Mouse (Mus musculus) midbrain, embryonic 15.5 days (tissue): ENCODE results near the gene Alkbh2. TPM values are rescaled to one million over a fixed set of nuclear protein-coding genes. Genes with fewer than 3 reads are reported as not detected.

Experiments used
- ATAC-seq: fragments of 200-750 bp; cut with Nextera tagmentation; replicated peaks from 2 replicates; pipeline ENCODE4 v1.8.0; 2017; ENCODE audit warnings: moderate TSS enrichment
- H3K27ac ChIP-seq: fragments of 300-500 bp; sonication (generic); 2 replicates; pipeline ENCODE4 v1.5.1; 2015; ENCODE audit warnings: mild to moderate bottlenecking, inconsistent platforms
- H3K27me3 ChIP-seq: fragments of 300-500 bp; sonication (generic); replicated peaks from 2 replicates; pipeline ENCODE4 v1.6.1; 2015; ENCODE audit warnings: inconsistent platforms
- H3K36me3 ChIP-seq: fragments of 300-500 bp; sonication (generic); replicated peaks from 2 replicates; pipeline ENCODE4 v1.6.1; 2015; ENCODE audit warnings: inconsistent platforms
- H3K4me1 ChIP-seq: fragments of 300-500 bp; sonication (generic); 2 replicates; pipeline ENCODE4 v1.6.1; 2015; ENCODE audit warnings: inconsistent platforms
- H3K4me2 ChIP-seq: fragments of 300-500 bp; sonication (generic); 2 replicates; pipeline ENCODE4 v1.6.1; 2015; ENCODE audit warnings: inconsistent platforms, mild to moderate bottlenecking, moderate library complexity
- H3K4me3 ChIP-seq: fragments of 300-500 bp; sonication (generic); 2 replicates; pipeline ENCODE4 v1.5.1; 2015; ENCODE audit warnings: mild to moderate bottlenecking, inconsistent platforms
- H3K9ac ChIP-seq: fragments of 300-500 bp; sonication (generic); 2 replicates; pipeline ENCODE4 v1.6.1; 2015; ENCODE audit warnings: mild to moderate bottlenecking, inconsistent platforms
- H3K9me3 ChIP-seq: fragments of 300-500 bp; sonication (generic); 2 replicates; pipeline ENCODE4 v1.6.1; 2016; ENCODE audit warnings: inconsistent platforms
- WGBS: fragments of 180-500 bp; shearing (Covaris S2); methylation state at CpG from one replicate; pipeline ENCODE4 v1.1.7; 2015; ENCODE audit warnings: mixed read lengths; 5-methylcytosine and 5-hydroxymethylcytosine counted together
- polyA plus RNA-seq: library from polyadenylated mRNA; unstranded; fragments of >200 nt; fragmentation: Nextera tagmentation; extraction: Ambion mirVana; gene quantifications from 2 replicates; pipeline ENCODE4 v1.2.1, GENCODE M21; 2015

The Alkbh2 gene
- polyA plus RNA-seq, 1 experiment from 2014 or later: 5.3 TPM

- 87% methylated on average over 15 of the region's 15 CpGs for WGBS
- H3K27ac ChIP-seq: 0 out of 2 replicates have a peak overlapping the region, but pooled peaks have one; percentile 72
- ATAC-seq: no peak
- no peak overlapping the region for H3K4me2 ChIP-seq
- H3K9me3 ChIP-seq: no peaks in the 10 kb centered on the region
- peaks cover 23% of the 10 kb centered on the region for H3K4me1 ChIP-seq
- H3K27me3 ChIP-seq: no peaks in the 10 kb centered on the region
- H3K9ac ChIP-seq: no peak overlapping the region
- no peak overlapping the region for H3K4me3 ChIP-seq
- no peaks in the 10 kb centered on the region for H3K36me3 ChIP-seq
Measured at GRCm38 (mm10) chr5:114137481-114138276, 9.7 kb upstream of the Alkbh2 start.

DNA sequence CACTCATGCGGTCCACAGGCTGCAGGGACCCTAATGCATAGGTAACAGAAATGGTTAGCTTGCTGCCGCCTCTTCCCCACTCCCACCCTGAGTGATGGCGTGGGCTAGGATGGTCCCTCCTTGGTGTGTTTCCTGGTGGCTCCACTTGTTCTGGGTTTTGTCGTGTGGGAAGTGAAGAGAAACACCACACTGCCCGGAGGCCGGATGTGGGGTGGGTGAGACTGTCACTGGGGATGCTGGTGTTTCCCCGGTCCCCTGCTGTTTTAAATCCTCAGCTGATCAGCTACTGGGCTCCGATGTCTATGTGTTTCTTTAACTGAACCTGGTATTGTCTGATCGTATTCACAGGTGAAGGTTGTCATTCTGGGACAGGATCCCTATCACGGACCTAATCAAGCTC, 7.5 kb upstream of the Alkbh2 start:
- Histone ChIP-seq H3K27ac (no peak overlapping the region), H3K9me3 (no peaks in the 10 kb centered on the region), H3K27me3 (no peaks in the 10 kb centered on the region), H3K9ac (no peak overlapping the region), H3K4me1 (peaks cover 34% of the 10 kb centered on the region), H3K4me2 (no peak overlapping the region), H3K4me3 (no peak overlapping the region), H3K36me3 (no peaks in the 10 kb centered on the region)
- 87% methylated on average over 10 of the region's 10 CpGs for WGBS
- ATAC-seq: no peak

GRCm38 (mm10) chr5:114134091-114134534, 6.1 kb upstream of the Alkbh2 start:
- no peak overlapping the region for H3K4me3 ChIP-seq
- no peak overlapping the region for H3K27ac ChIP-seq
- no peaks in the 10 kb centered on the region for H3K36me3 ChIP-seq
- peaks cover 31% of the 10 kb centered on the region for H3K4me1 ChIP-seq
- H3K4me2 ChIP-seq: no peak overlapping the region
- H3K27me3 ChIP-seq: no peaks in the 10 kb centered on the region
- no peak overlapping the region for H3K9ac ChIP-seq
- no peaks in the 10 kb centered on the region for H3K9me3 ChIP-seq
- WGBS: 67% methylated on average over 6 of the region's 6 CpGs
- ATAC-seq: no peak

- H3K27ac ChIP-seq: no peak overlapping the region
- no peaks in the 10 kb centered on the region for H3K36me3 ChIP-seq
- 89% methylated on average over 6 of the region's 6 CpGs for WGBS
- H3K4me2 ChIP-seq: no peak overlapping the region
- no peak overlapping the region for H3K9ac ChIP-seq
- no peak overlapping the region for H3K4me3 ChIP-seq
- H3K27me3 ChIP-seq: no peaks in the 10 kb centered on the region
- H3K4me1 ChIP-seq: peaks cover 22% of the 10 kb centered on the region
- ATAC-seq: no peak
- H3K9me3 ChIP-seq: no peaks in the 10 kb centered on the region
Measured at GRCm38 (mm10) chr5:114132841-114133240, 4.8 kb upstream of the Alkbh2 start.

- under 1% methylated on average over 15 of the region's 15 CpGs for WGBS
- peak overlapping the region; percentile 97 for H3K4me2 ChIP-seq
- peak overlapping the region; percentile 48 for H3K27ac ChIP-seq
- no peak for ATAC-seq
- H3K36me3 ChIP-seq: no peaks in the 10 kb centered on the region
- H3K27me3 ChIP-seq: no peaks in the 10 kb centered on the region
- peaks cover 28% of the 10 kb centered on the region for H3K4me1 ChIP-seq
- no peaks in the 10 kb centered on the region for H3K9me3 ChIP-seq
- peak overlapping the region; percentile 39 for H3K9ac ChIP-seq
- H3K4me3 ChIP-seq: peak overlapping the region; percentile 83
Measured at GRCm38 (mm10) chr5:114131521-114131840, 3.5 kb upstream of the Alkbh2 start.

- Histone ChIP-seq H3K36me3 (no peaks in the 10 kb centered on the region), H3K4me1 (peaks cover 28% of the 10 kb centered on the region), H3K4me2 (peak overlapping the region; percentile 97), H3K4me3 (peak overlapping the region; percentile 83), H3K27ac (peak overlapping the region; percentile 48), H3K27me3 (no peaks in the 10 kb centered on the region), H3K9ac (peak overlapping the region; percentile 47), H3K9me3 (no peaks in the 10 kb centered on the region)
- peak; percentile 98 for ATAC-seq
- WGBS: under 1% methylated on average over 87 of the region's 87 CpGs
Measured at GRCm38 (mm10) chr5:114130698-114131520, 2.9 kb upstream of the Alkbh2 start.

- Histone ChIP-seq H3K9me3 (no peaks in the 10 kb centered on the region), H3K4me2 (peak within 1 kb of the TSS; percentile 97), H3K9ac (peak within 1 kb of the TSS; percentile 47), H3K36me3 (no peaks in the 10 kb centered on the region), H3K4me3 (peak within 1 kb of the TSS; percentile 83), H3K27me3 (no peaks in the 10 kb centered on the region), H3K4me1 (peaks cover 28% of the 10 kb centered on the region), H3K27ac (peak within 1 kb of the TSS; percentile 48)
- ATAC-seq: peak; percentile 57
- 1% methylated on average over 29 of the region's 29 CpGs for WGBS
Measured at GRCm38 (mm10) chr5:114130211-114130605, 2.2 kb upstream of the Alkbh2 start, which contains the start of gene Ung. TSS of gene Ung (plus strand) at chr5:114130386.

DNA sequence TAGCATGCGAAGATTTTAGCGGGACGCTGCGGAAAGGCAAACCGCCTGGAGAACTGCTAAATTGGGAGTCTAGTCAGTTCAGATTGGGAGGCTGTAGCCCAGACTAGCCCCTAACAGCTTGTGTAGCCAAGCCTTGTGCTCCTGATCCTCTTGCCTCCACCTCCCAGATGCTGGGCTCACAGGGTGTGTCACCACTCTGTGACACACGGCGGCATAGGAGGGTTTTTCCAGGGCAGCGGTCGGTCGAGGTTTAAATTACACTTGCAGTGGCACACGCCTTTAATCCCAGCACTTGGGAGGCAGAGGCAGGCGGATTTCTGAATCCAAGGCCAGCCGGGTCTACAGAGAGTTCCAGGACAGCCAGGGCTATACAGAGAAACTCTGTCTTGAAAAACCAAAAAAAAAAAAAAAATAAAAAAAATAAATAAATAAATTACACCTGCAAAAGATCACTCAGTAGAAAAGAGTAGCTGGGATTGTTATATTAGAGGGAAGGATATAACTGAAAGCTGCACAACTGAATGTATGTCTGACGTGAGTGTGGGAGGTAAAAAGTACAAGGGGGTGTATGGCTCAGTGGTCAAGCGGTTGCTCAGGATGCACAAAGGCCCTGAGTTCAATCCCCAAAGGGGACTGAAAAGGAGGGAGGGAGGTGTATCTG, 1.7 kb upstream of the Alkbh2 start:
- Histone ChIP-seq H3K4me2 (peak overlapping the region; percentile 97), H3K27ac (no peak overlapping the region), H3K36me3 (no peaks in the 10 kb centered on the region), H3K27me3 (no peaks in the 10 kb centered on the region), H3K9me3 (no peaks in the 10 kb centered on the region), H3K9ac (0 out of 2 replicates have a peak overlapping the region, but pooled peaks have one; percentile 47), H3K4me1 (peaks cover 28% of the 10 kb centered on the region), H3K4me3 (peak overlapping the region; percentile 83)
- no peak for ATAC-seq
- whole genome bisulfite sequencing: 82% methylated on average over 15 of the region's 15 CpGs

DNA sequence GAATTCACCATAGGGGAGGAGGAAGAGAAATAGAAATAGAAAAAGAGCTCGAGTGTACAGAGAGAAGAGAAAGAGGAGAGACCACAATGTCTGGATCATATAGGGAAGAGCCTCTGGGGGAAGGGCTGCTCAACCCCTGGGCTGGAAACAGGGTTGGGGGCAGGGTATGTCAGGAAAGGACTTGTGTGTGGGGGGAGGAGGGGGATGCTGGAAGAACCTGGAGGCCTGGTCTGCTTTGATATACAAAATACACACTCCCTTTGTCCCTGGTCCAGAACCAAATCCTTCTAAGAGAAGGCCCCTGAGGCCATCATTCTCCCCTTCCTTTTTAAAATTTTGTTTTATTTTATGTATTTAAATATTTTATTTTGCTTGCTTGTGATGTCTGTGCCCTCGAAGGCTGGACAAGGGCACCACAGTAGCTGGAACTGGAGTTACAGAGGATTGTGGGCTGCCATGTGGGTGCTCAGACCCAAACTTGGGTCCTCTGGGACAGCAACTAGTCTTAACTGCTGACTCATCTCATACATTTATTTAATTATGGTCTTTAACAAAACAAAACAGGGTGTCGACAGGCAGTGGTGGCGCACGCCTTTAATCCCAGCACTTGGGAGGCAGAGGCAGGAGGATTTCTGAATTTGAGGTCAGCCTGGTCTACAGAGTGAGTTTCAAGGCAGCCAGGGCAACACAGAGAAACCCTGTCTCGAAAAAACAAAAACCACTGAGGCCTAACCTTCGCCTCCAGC, 1.3 kb downstream of the Alkbh2 start:
- H3K9me3 ChIP-seq: no peaks in the 10 kb centered on the region
- no peaks in the 10 kb centered on the region for H3K27me3 ChIP-seq
- peak overlapping the region; percentile 69 for H3K4me3 ChIP-seq
- H3K9ac ChIP-seq: no peak overlapping the region
- peak overlapping the region; percentile 99 for H3K4me2 ChIP-seq
- peaks cover 18% of the 10 kb centered on the region; the same call in 1 of the 2 replicates for H3K36me3 ChIP-seq
- no peak for ATAC-seq
- WGBS: 88% methylated on average over 7 of the region's 7 CpGs
- H3K27ac ChIP-seq: no peak overlapping the region
- peaks cover 22% of the 10 kb centered on the region for H3K4me1 ChIP-seq

DNA sequence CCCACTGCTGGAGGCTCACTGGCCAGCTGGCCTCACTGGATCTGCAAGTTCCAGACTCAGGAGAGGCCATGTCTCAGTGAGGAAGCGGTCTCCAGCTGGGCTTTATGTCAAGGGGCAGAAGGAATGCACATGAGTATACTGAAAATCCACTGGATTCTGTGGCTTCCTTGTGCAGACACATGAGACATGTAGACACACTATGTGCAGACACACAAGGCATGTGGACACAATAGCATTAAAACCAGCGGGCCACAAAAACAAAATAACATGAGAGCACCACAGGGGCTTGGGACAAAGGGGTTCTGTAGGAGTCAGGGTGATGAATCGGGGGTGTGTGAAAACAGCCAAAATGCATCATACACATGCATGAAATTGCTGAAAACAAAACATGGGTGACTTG, 2.0 kb downstream of the Alkbh2 start:
- no peak overlapping the region for H3K4me2 ChIP-seq
- 95% methylated on average over 3 of the region's 3 CpGs for WGBS
- H3K27me3 ChIP-seq: no peaks in the 10 kb centered on the region
- H3K4me1 ChIP-seq: peaks cover 17% of the 10 kb centered on the region
- H3K9me3 ChIP-seq: no peaks in the 10 kb centered on the region
- ATAC-seq: no peak
- no peak overlapping the region for H3K9ac ChIP-seq
- no peak overlapping the region for H3K27ac ChIP-seq
- peaks cover 25% of the 10 kb centered on the region; the same call in 1 of the 2 replicates for H3K36me3 ChIP-seq
- no peak overlapping the region for H3K4me3 ChIP-seq

DNA sequence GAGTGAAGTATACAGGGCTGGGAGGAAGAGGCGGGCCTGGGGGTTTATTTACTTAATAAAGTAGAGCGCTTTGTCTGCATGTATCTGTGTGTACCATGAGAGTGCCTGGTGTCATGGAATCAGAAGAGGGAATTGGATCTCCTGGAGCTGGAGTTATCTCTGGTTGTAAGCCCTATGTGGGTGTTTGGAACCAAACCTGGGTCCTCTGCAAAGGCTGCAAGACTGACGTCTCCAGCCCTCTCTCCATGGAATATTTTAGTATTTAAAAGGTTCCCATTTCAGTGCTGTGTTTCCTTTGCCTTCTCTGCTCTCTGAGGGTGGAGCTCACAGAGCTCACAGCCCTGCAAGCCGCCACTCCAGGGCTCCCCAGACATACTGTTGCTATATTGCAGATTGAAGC, 8.2 kb downstream of the Alkbh2 start:
- Histone ChIP-seq H3K9me3 (no peaks in the 10 kb centered on the region), H3K9ac (no peak overlapping the region), H3K4me1 (no peaks in the 10 kb centered on the region), H3K27me3 (no peaks in the 10 kb centered on the region), H3K4me2 (no peak overlapping the region), H3K36me3 (peaks cover 60% of the 10 kb centered on the region; the same call in 1 of the 2 replicates), H3K4me3 (no peak overlapping the region), H3K27ac (no peak overlapping the region)
- no peak for ATAC-seq
- WGBS: 84% methylated on average over 4 of the region's 4 CpGs
